Mouse (Mus musculus) frontal cortex, postnatal 14 days (tissue): Measurements from ENCODE around the gene Olfr297.

Source experiments
- DNase-seq, 2 experiments: peaks; one replicate each; pipeline ENCODE4 v3.0.0; 2022; ENCODE audit warnings: low spot score in 2 of 2

Olfr297 gene

DNA sequence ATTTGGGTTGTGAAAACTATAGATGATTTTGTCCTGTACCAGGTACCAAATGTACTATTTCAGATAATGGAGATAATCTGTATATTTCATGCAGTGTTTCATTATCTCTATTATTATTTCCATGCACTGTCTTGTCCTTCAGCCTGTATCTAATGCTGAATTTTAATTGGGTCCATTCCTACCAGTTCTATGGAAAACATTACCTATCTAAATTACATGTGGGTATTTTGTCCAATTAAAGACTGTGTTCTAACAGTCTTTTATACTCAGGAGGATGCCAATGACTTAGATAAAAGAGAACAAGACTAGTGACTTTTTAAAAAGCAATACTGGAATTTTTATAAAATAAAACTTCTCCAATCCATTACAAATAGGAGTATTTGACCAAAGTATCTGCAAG, at the start of gene Olfr297:
Olfr297 (plus strand) TSS at position 301 of the 400 bp plus-strand sequence.
- no peak for DNase-seq

DNA sequence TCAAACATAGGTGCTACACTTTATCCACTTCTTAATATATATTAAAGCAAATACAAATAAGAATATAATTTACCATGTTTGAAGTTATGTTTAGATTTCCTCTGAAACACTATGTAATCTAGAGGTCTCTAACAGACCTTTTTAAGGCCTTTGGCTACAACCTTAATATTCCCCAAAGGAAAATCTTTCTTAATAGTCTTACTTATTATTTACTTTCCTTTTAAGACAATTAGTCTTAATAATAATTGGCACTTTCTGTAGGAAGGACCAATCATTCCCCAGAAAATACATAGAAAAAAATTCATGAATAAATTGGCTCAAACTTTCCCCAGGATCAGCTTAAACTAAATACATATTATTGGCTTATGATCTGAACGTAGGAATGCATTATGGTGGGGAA, 27.4 kb upstream of the Olfr297 start, which contains the start of gene Olfr298:
Olfr298 (minus strand) TSS at position 101 of the 400 bp plus-strand sequence.
- DNase-seq, result no peak
